Mouse (Mus musculus): ENCODE measurements at regions not wholly inside any gene's neighbourhood (a gene's known extent, or its start where the extent isn't known, plus 50 kb on each side); places are given as distances from the start of the nearest gene placed in this dataset.

DNA sequence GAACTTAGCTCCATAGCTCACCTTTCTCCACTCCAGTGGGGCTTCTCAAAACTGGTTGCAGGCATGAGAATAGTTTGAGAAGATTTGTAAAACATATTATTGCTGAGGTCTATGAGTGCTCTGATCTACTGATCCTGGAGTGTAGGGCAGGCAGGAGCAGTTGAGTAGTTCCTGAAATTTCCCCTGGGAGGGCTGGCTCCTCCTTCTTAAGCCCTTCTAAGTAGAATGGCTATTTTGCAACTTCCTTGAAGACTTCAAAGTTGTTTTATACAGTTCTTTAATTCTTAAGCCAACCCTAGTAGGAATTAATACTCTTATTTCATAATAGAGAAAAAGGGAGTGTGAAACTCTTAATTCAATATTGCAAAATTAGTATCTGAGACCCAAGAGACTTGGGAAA lies 133.3 kb downstream of the Ptger3 start:
- no peak for DNase-seq

GRCm38 (mm10) chr3:157698529-157698928 lies 131.8 kb downstream of the Ptger3 start:
- DNase-seq, result peak; percentile 53

DNA sequence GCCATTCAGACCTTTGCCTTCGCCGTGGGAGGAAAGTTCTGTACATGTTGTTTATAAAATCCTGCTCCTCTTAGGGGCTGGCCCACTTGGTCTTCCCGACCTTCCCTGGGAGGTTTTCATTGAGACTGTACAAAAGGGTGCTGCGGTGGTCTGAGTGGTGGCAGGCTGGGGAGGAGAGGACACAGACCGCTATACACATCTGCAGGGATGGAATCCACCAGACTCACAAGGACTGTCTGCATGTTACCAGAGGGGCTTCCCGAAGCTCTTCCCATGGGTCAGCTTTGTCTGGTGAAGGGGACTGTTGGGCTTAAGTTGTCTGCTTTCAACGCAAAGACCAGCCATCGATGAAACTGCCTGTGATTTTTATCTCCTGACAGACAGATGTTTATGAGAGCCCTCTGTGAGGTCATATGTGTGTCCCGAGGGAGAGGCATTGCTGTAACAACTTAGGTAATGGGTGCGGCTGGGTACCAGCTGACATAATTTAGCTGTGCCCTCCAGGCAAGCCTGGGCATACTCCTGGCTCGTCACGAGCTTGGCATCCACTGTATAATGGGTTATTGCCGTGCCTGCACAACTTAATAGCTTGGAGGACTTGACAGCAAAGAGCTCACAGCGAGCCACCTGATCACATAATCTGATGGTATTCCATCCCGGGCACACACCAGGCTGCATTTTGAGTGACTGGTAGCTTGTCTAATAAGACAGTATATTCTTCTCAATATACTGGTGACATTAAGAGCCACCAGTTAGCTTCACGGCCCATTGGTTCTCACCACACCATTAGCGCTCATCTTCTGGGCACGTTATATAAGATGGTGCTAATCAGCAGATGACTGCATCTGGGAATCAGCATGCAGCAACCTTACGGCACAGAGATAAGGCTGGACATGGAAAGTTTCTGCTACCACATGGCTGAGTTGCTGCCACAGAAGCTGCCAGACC lies 128.7 kb downstream of the Ptger3 start:
- DNase-seq, result peak; percentile 72
